ENCODE assay signal across 39 mouse cellular contexts in the genomic region with DNA sequence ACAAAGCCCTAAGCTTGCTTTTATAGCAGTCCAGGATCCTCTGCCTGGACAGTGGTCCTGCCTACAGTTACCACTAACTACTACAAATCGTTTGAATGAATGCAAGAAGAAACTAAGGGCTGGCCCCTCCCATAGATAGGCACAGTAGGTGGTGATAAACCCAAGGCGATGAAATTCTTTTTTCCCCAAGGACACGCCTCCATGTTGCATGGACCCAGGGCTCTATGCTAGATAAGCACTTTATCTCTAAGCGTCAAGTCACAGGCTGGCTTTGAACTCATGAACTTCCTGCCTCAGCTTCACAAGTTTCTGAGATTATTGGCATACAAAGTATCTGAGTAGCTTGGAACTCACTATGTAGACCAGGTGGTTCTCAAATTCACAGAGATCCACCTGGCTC. TPM values are rescaled to one million over a fixed set of nuclear protein-coding genes. Genes with fewer than 3 reads are reported as not detected.
DNase-seq lines count a peak whose midpoint lies in the region; ATAC-seq and TF ChIP-seq lines count a peak whose summit lies in the region.
"Had no signal": no experiment of that assay in that cellular context is flagged by ENCODE, and none has a peak within 500 bp of the region (broad histone marks: within the 10 kb centered on the region; RNA-seq: fewer than 3 reads in every experiment).

No protein-coding gene starts in this region.

- intact Hi-C loops in left cerebral cortex, postnatal 36 days (cut with DNase I), result no loop called here

- TF ChIP-seq EP300 in liver, embryonic 14.5 days (IDR thresholded peaks at IDR 0.05; ENCODE audit: low read depth), result no peak

- H3K27ac ChIP-seq in intestine, embryonic 15.5 days, result no peak overlapping the region
- H3K27ac ChIP-seq in intestine, embryonic 16.5 days (ENCODE audit: low read length), result no peak overlapping the region
- H3K27ac ChIP-seq in liver, embryonic 14.5 days, result no peak overlapping the region
- H3K27ac ChIP-seq: hindbrain, embryonic 12.5 days; hindbrain, postnatal 0 days; layer of hippocampus, adult 2 months; left cerebral cortex, adult 2 months; limb, embryonic 13.5 days; midbrain, embryonic 12.5 days; stomach, embryonic 15.5 days had no signal

- no peaks in the 10 kb centered on the region for H3K9me3 ChIP-seq in intestine, embryonic 15.5 days
- no peaks in the 10 kb centered on the region for H3K9me3 ChIP-seq in intestine, embryonic 16.5 days (ENCODE audit: control insufficient read depth, low read length)
- no peaks in the 10 kb centered on the region for H3K9me3 ChIP-seq in liver, embryonic 14.5 days (ENCODE audit: control insufficient read depth, low read length)
- H3K9me3 ChIP-seq: G1E; hindbrain, embryonic 12.5 days; limb, embryonic 13.5 days; midbrain, embryonic 12.5 days; stomach, embryonic 15.5 days had no signal

- TF ChIP-seq CTCF in liver, embryonic 14.5 days (IDR thresholded peaks at IDR 0.05; ENCODE audit: low read depth), result no peak

- H3K9ac ChIP-seq in intestine, embryonic 15.5 days, result no peak overlapping the region
- H3K9ac ChIP-seq in intestine, embryonic 16.5 days (ENCODE audit: low read depth, low read length), result no peak overlapping the region
- H3K9ac ChIP-seq in liver, embryonic 14.5 days (replicated peaks), result no peak overlapping the region
- H3K9ac ChIP-seq: hindbrain, embryonic 12.5 days; limb, embryonic 13.5 days; midbrain, embryonic 12.5 days; stomach, embryonic 15.5 days had no signal

- 0 out of 2 replicates have a peak, but pooled peaks cover 7% of the 10 kb centered on the region for H3K4me1 ChIP-seq in intestine, embryonic 15.5 days (replicated peaks)
- peaks cover 4% of the 10 kb centered on the region; the same call in 1 of the 2 replicates for H3K4me1 ChIP-seq in intestine, embryonic 16.5 days (ENCODE audit: control insufficient read depth, insufficient read depth, low read length)
- peaks cover 8 to 14% of the 10 kb centered on the region in 2 experiments for H3K4me1 ChIP-seq in liver, embryonic 14.5 days (replicated peaks; ENCODE audit: control insufficient read depth in 2 of 2, insufficient read depth in 2 of 2, low read length in 1 of 2)
- H3K4me1 ChIP-seq: hindbrain, embryonic 12.5 days; stomach, embryonic 15.5 days had no signal

- WGBS in intestine, embryonic 15.5 days, result 57% methylated on average over 4 of the region's 4 CpGs
- 64% methylated on average over 4 of the region's 4 CpGs for WGBS in intestine, embryonic 16.5 days
- WGBS in liver, embryonic 14.5 days (ENCODE audit: insufficient replicate concordance), result 12% methylated on average over 4 of the region's 4 CpGs

- H3K36me3 ChIP-seq in intestine, embryonic 15.5 days, result no peaks in the 10 kb centered on the region
- H3K36me3 ChIP-seq in intestine, embryonic 16.5 days (ENCODE audit: control insufficient read depth, insufficient read depth, low read length), result no peaks in the 10 kb centered on the region
- no peaks in the 10 kb centered on the region for H3K36me3 ChIP-seq in liver, embryonic 14.5 days (replicated peaks; ENCODE audit: control insufficient read depth, insufficient read depth, low read depth)
- H3K36me3 ChIP-seq: G1E; hindbrain, embryonic 12.5 days; limb, embryonic 13.5 days; midbrain, embryonic 12.5 days; stomach, embryonic 15.5 days had no signal

- no peaks in the 10 kb centered on the region for H3K27me3 ChIP-seq in intestine, embryonic 15.5 days (replicated peaks)
- no peaks in the 10 kb centered on the region for H3K27me3 ChIP-seq in intestine, embryonic 16.5 days (replicated peaks; ENCODE audit: control insufficient read depth, insufficient read depth, low read length)
- H3K27me3 ChIP-seq in liver, embryonic 14.5 days (ENCODE audit: control insufficient read depth, insufficient read depth, low read length), result no peaks in the 10 kb centered on the region
- H3K27me3 ChIP-seq: hindbrain, embryonic 12.5 days; limb, embryonic 13.5 days; midbrain, embryonic 12.5 days; stomach, embryonic 15.5 days had no signal

- ATAC-seq in intestine, embryonic 15.5 days, result peak; percentile 32; the same call in 1 of the 2 replicates
- ATAC-seq in intestine, embryonic 16.5 days, result no peak
- ATAC-seq in common myeloid progenitor, adult 5-6 weeks (replicated peaks; ENCODE audit: low read depth, poor library complexity, severe bottlenecking), result peak; percentile 29; the same call in 1 of the 2 replicates
- ATAC-seq in liver, embryonic 14.5 days (ENCODE audit: insufficient read depth), result peak; percentile 73; the same call in 1 of the 2 replicates
- peak; percentile 75 for ATAC-seq in megakaryocyte-erythroid progenitor cell, adult 5-6 weeks (replicated peaks; ENCODE audit: low FRiP score, low TSS enrichment, poor library complexity, severe bottlenecking)
- ATAC-seq in frontal cortex, adult (ENCODE audit: low TSS enrichment), result no peak
- ATAC-seq: forebrain, embryonic 16.5 days; hindbrain, postnatal 0 days; intestine, postnatal 0 days had no signal

- DNase-seq in liver, embryonic 14.5 days (ENCODE audit: low read depth in 3 of 3, low spot score in 3 of 3), result peak in 1 of 3 experiments; percentile 35
- DNase-seq in left cerebral cortex, postnatal 36 days (ENCODE audit: low spot score in 2 of 2), result no peak
- DNase-seq: adrenal gland, adult 8-10 months; cerebellum, adult 18-20 months; cerebellum, postnatal 10 days; gastrocnemius, postnatal 25 days; heart, adult 18-20 months; heart, postnatal 36 days; kidney, postnatal 36 days; lung, adult 2 months; lung, postnatal 14 days; right cerebral cortex, postnatal 25 days; thymus, adult 18-20 months; thymus, postnatal 4 days had no signal

- no peak overlapping the region for H3K4me3 ChIP-seq in intestine, embryonic 15.5 days (replicated peaks)
- no peak overlapping the region for H3K4me3 ChIP-seq in intestine, embryonic 16.5 days (ENCODE audit: low read length)
- H3K4me3 ChIP-seq in liver, embryonic 14.5 days (ENCODE audit: insufficient read depth in 1 of 2, low read depth in 2 of 2, low read length in 2 of 2), result no peak overlapping the region
- H3K4me3 ChIP-seq: erythroblast, embryonic 14.5 days; hindbrain, embryonic 12.5 days; layer of hippocampus, adult 2 months; left cerebral cortex, adult 2 months; limb, embryonic 13.5 days; midbrain, embryonic 12.5 days; stomach, embryonic 15.5 days had no signal

- H3K4me2 ChIP-seq in intestine, embryonic 15.5 days (replicated peaks), result no peak overlapping the region
- H3K4me2 ChIP-seq in intestine, embryonic 16.5 days (ENCODE audit: low read depth, low read length), result no peak overlapping the region
- H3K4me2 ChIP-seq in liver, embryonic 14.5 days (ENCODE audit: low read depth), result no peak overlapping the region
- H3K4me2 ChIP-seq: heart, embryonic 11.5 days; hindbrain, embryonic 12.5 days; limb, embryonic 13.5 days; midbrain, embryonic 12.5 days; stomach, embryonic 15.5 days had no signal

RNA-seq across cellular contexts. Expression of a gene that starts 4.2 kb away (rescaled TPM):
- polyA plus RNA-seq in intestine, embryonic 15.5 days (2015; fragmentation: Nextera tagmentation; extraction: Ambion mirVana), result not detected in 2 replicates
- not detected in 2 replicates for polyA plus RNA-seq in intestine, embryonic 16.5 days (2015; fragmentation: Nextera tagmentation; extraction: Ambion mirVana)
- not detected in 2 replicates for total RNA-seq in common myeloid progenitor, adult 5-6 weeks (2017)
- polyA plus RNA-seq in liver, embryonic 14.5 days (2012; rRNA removed), result not detected in 2 replicates
- polyA plus RNA-seq in liver, embryonic 14.5 days (2014; fragmentation: Nextera tagmentation; extraction: Ambion mirVana), result not detected in 2 replicates
- not detected in 2 replicates for total RNA-seq in megakaryocyte-erythroid progenitor cell, adult 5-6 weeks (2014; fragmentation: Nextera tagmentation)
- total RNA-seq in megakaryocyte-erythroid progenitor cell, adult 5-6 weeks (2017), result not detected in 2 replicates
- not detected for total RNA-seq in left cerebral cortex, postnatal 36 days (2021)
- total RNA-seq: adrenal gland, adult 8-10 months; gastrocnemius, postnatal 25 days; heart, adult 18-20 months; heart, postnatal 36 days; hindbrain, postnatal 0 days; layer of hippocampus, adult 2 months; layer of hippocampus, postnatal 14 days; left cerebral cortex, adult 2 months; left cerebral cortex, postnatal 25 days had no signal
- polyA plus RNA-seq: cortical plate, adult 2 months; erythroblast, embryonic 14.5 days; forebrain, embryonic 11.5 days; forebrain, embryonic 16.5 days; G1E; heart, embryonic 11.5 days; heart, embryonic 16.5 days; hindbrain, embryonic 12.5 days; hindbrain, postnatal 0 days; intestine, postnatal 0 days; kidney, embryonic 14.5 days; limb, embryonic 13.5 days; midbrain, embryonic 12.5 days; neural tube, embryonic 14.5 days; stomach, embryonic 15.5 days had no signal

RNA-seq across cellular contexts. Expression of a gene that starts 11.3 kb away (rescaled TPM):
- 20.9 and 23.0 TPM in 2 replicates for polyA plus RNA-seq in intestine, embryonic 15.5 days (2015; fragmentation: Nextera tagmentation; extraction: Ambion mirVana)
- polyA plus RNA-seq in intestine, embryonic 16.5 days (2015; fragmentation: Nextera tagmentation; extraction: Ambion mirVana), result 24.5 TPM in 2 replicates
- under 0.01 TPM in 1 of 2 replicates, not detected in the other for total RNA-seq in common myeloid progenitor, adult 5-6 weeks (2017)
- polyA plus RNA-seq in liver, embryonic 14.5 days (2012; rRNA removed), result 2.4 and 3.3 TPM in 2 replicates
- 4.3 and 5.0 TPM in 2 replicates for polyA plus RNA-seq in liver, embryonic 14.5 days (2014; fragmentation: Nextera tagmentation; extraction: Ambion mirVana)
- 0.22 TPM in 1 of 2 replicates, not detected in the other for total RNA-seq in megakaryocyte-erythroid progenitor cell, adult 5-6 weeks (2014; fragmentation: Nextera tagmentation)
- not detected in 2 replicates for total RNA-seq in megakaryocyte-erythroid progenitor cell, adult 5-6 weeks (2017)
- total RNA-seq in left cerebral cortex, postnatal 36 days (2021), result 1 to 10 TPM; 5.7 to 7.7 TPM
- polyA plus RNA-seq: G1E had no signal

RNA-seq across cellular contexts. Expression of a gene that starts 27.0 kb away (rescaled TPM):
- polyA plus RNA-seq in intestine, embryonic 15.5 days (2015; fragmentation: Nextera tagmentation; extraction: Ambion mirVana), result 74.8 and 281 TPM in 2 replicates
- 237 and 402 TPM in 2 replicates for polyA plus RNA-seq in intestine, embryonic 16.5 days (2015; fragmentation: Nextera tagmentation; extraction: Ambion mirVana)
- not detected in 2 replicates for total RNA-seq in common myeloid progenitor, adult 5-6 weeks (2017)
- 0.06 TPM in 2 replicates for polyA plus RNA-seq in liver, embryonic 14.5 days (2012; rRNA removed)
- not detected in 2 replicates for polyA plus RNA-seq in liver, embryonic 14.5 days (2014; fragmentation: Nextera tagmentation; extraction: Ambion mirVana)
- total RNA-seq in megakaryocyte-erythroid progenitor cell, adult 5-6 weeks (2014; fragmentation: Nextera tagmentation), result not detected in 2 replicates
- not detected in 2 replicates for total RNA-seq in megakaryocyte-erythroid progenitor cell, adult 5-6 weeks (2017)
- total RNA-seq in left cerebral cortex, postnatal 36 days (2021), result not detected
- total RNA-seq: G1E; gastrocnemius, postnatal 25 days; heart, adult 18-20 months; heart, postnatal 36 days; hindbrain, postnatal 0 days; layer of hippocampus, adult 2 months; layer of hippocampus, postnatal 14 days; left cerebral cortex, adult 2 months; left cerebral cortex, postnatal 25 days had no signal
- polyA plus RNA-seq: cortical plate, adult 2 months; erythroblast, embryonic 14.5 days; forebrain, embryonic 11.5 days; forebrain, embryonic 16.5 days; G1E; heart, embryonic 11.5 days; hindbrain, embryonic 12.5 days; hindbrain, postnatal 0 days; kidney, embryonic 14.5 days; midbrain, embryonic 12.5 days; neural tube, embryonic 14.5 days had no signal

RNA-seq across cellular contexts. Expression of a gene that starts 47.7 kb away (rescaled TPM):
- not detected in 2 replicates for polyA plus RNA-seq in intestine, embryonic 15.5 days (2015; fragmentation: Nextera tagmentation; extraction: Ambion mirVana)
- 0.26 and 0.31 TPM in 2 replicates for polyA plus RNA-seq in intestine, embryonic 16.5 days (2015; fragmentation: Nextera tagmentation; extraction: Ambion mirVana)
- not detected in 2 replicates for total RNA-seq in common myeloid progenitor, adult 5-6 weeks (2017)
- polyA plus RNA-seq in liver, embryonic 14.5 days (2012; rRNA removed), result not detected in 2 replicates
- polyA plus RNA-seq in liver, embryonic 14.5 days (2014; fragmentation: Nextera tagmentation; extraction: Ambion mirVana), result not detected in 2 replicates
- total RNA-seq in megakaryocyte-erythroid progenitor cell, adult 5-6 weeks (2014; fragmentation: Nextera tagmentation), result not detected in 2 replicates
- not detected in 2 replicates for total RNA-seq in megakaryocyte-erythroid progenitor cell, adult 5-6 weeks (2017)
- not detected for total RNA-seq in left cerebral cortex, postnatal 36 days (2021)
- total RNA-seq: adrenal gland, adult 8-10 months; G1E; gastrocnemius, postnatal 25 days; heart, adult 18-20 months; heart, postnatal 36 days; hindbrain, postnatal 0 days; layer of hippocampus, adult 2 months; layer of hippocampus, postnatal 14 days; left cerebral cortex, adult 2 months; left cerebral cortex, postnatal 25 days had no signal
- polyA plus RNA-seq: cortical plate, adult 2 months; embryonic facial prominence, embryonic 14.5 days; erythroblast, embryonic 14.5 days; forebrain, embryonic 11.5 days; forebrain, embryonic 16.5 days; G1E; heart, embryonic 11.5 days; heart, embryonic 16.5 days; hindbrain, embryonic 12.5 days; hindbrain, postnatal 0 days; intestine, postnatal 0 days; kidney, embryonic 14.5 days; limb, embryonic 13.5 days; lung, adult 2 months; midbrain, embryonic 12.5 days; neural tube, embryonic 14.5 days had no signal

Comparison
In these comparisons a context has a peak if more than half of its experiments do, and no peak if none do; other contexts are left out.
1. ATAC-seq: peak in intestine, embryonic 15.5 days (single experiment), common myeloid progenitor, adult 5-6 weeks (single experiment), liver, embryonic 14.5 days (single experiment) and megakaryocyte-erythroid progenitor cell, adult 5-6 weeks (single experiment); none in intestine, embryonic 16.5 days (single experiment) and frontal cortex, adult (single experiment).